Mouse (Mus musculus) megakaryocyte, embryonic 14.5 days (primary cell): ENCODE measurements at regions not wholly inside any gene's neighbourhood (a gene's known extent, or its start where the extent isn't known, plus 50 kb on each side); places are given as distances from the start of the nearest gene placed in this dataset.

Experiments used
- H3K27me3 ChIP-seq: replicated peaks from 2 replicates; pipeline ENCODE3; 2012; ENCODE audit warnings: inconsistent platforms
- H3K36me3 ChIP-seq: replicated peaks from 2 replicates; pipeline ENCODE3; 2012; ENCODE audit warnings: low read length, inconsistent platforms, mixed read lengths
- H3K4me1 ChIP-seq: 2 replicates; pipeline ENCODE4 v1.6.1; 2012; ENCODE audit warnings: inconsistent platforms
- H3K4me3 ChIP-seq: replicated peaks from 2 replicates; pipeline ENCODE3; 2012; ENCODE audit warnings: moderate library complexity, mild to moderate bottlenecking, inconsistent platforms
- H3K9me3 ChIP-seq: 2 replicates; pipeline ENCODE4 v1.6.1; 2012; ENCODE audit warnings: inconsistent platforms
- FLI1 ChIP-seq: IDR thresholded peaks from 2 replicates; pipeline ENCODE4 v1.6.1; 2012; ENCODE audit warnings: low read length, inconsistent platforms, mixed read lengths
- GATA1 ChIP-seq: IDR thresholded peaks from 3 replicates; pipeline ENCODE4 v1.6.1; 2012; ENCODE audit warnings: mixed read lengths, low read length, inconsistent platforms, borderline replicate concordance

DNA sequence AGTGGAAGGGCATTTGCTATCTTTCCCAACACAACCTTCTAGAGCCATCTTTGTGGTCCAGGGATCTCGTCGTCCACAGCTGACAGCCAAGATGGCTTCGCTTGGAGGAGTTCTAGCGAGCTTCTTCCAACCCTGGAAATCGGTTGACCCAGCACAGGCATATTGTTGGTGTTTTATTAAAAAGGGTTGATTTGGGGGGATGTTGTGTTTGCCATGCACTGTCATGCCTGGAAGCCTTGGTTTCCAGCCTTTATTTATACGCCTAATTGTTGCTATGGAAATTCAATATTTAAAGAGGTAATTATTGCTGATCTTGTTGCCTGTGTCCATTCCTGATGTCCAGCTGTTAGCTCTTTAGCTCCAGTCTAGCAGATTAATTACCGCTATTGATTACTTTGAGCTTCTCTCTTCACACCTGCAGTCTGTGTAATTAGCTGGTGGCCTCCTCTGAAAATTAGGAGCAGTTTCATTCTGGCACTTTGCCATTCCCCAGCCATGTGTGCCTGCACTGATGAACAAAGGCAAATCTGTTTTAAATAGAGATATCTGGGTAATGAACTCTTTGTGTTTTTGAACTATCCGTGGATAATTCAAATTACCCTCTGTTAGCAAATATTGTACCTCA is 275.4 kb downstream of the Rnf144b start:
- H3K27me3 ChIP-seq = no peaks in the 10 kb centered on the region
- H3K9me3 ChIP-seq = no peaks in the 10 kb centered on the region
- H3K4me3 ChIP-seq = no peak overlapping the region
- TF ChIP-seq GATA1 (no peak), FLI1 (no peak)
- H3K36me3 ChIP-seq = no peaks in the 10 kb centered on the region
- no peaks in the 10 kb centered on the region for H3K4me1 ChIP-seq

DNA sequence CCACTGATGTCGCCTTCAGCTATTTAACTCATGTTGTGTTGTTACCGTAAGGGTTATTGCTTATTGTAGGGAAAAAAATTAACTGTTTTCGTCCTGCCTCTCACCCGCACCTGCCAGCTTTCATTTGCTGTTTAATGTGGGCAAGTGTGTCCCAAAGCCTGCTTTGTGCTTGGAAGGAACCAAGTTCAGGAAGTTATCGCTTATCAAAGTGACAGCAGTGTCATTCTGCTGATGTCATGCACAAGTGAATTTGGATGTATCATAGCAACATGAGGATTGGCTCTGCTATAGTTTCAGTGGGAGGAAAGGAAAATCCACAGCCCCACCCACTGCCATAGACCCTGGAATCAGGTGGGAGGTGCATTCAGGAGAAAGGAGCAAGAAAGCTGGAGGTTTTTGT is 276.5 kb downstream of the Rnf144b start:
- Histone ChIP-seq H3K36me3 (no peaks in the 10 kb centered on the region), H3K4me3 (no peak overlapping the region), H3K4me1 (no peaks in the 10 kb centered on the region), H3K9me3 (no peaks in the 10 kb centered on the region), H3K27me3 (no peaks in the 10 kb centered on the region)
- no peak for TF ChIP-seq FLI1

DNA sequence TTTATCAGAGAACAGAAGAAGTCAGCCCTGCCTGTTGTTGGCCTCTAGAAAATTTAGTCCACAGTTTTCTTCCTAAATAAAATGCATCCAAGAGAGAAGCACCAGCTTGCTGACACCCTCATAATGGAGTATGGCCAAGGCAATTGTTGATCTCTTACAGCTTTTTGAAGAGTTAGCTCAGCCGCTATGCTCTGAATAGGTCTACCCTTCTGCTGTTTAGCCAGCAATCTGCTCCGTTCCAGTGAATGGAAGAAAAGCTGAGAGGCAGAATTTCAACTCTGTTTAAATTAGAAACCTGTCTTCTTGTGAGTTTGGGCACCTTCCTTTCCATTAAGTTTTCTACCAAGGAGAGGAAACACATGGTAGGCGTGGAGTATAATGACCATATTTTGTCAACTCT is 290.8 kb downstream of the Rnf144b start:
- no peak overlapping the region for H3K4me3 ChIP-seq
- no peaks in the 10 kb centered on the region for H3K4me1 ChIP-seq
- no peaks in the 10 kb centered on the region for H3K36me3 ChIP-seq
- TF ChIP-seq GATA1 (no peak), FLI1 (no peak)
- H3K27me3 ChIP-seq = no peaks in the 10 kb centered on the region
- H3K9me3 ChIP-seq = peaks cover 10% of the 10 kb centered on the region; the same call in 1 of the 2 replicates

DNA sequence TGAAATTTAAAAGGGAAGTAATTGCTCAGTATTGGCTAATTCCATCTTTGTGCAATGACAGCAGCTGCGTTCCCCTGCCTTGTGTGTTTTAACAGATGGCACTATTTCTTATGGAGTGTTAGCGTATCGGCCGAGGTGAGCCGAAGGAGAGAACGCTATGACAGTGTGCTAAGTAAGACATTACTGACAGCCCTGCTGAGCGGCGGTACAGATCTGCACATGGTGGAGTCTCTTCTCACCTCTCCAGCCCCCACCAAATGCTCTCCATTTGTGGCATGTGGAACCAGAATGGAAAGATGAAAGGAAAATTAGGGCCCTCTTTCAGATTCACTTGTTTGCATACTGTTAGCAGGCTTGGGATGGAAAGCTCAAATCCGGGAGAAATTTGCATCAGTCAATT is 291.5 kb downstream of the Rnf144b start:
- Histone ChIP-seq H3K36me3 (no peaks in the 10 kb centered on the region), H3K9me3 (peaks cover 4% of the 10 kb centered on the region; the same call in 1 of the 2 replicates)
- TF ChIP-seq FLI1 = no peak
- no peak for TF ChIP-seq GATA1

DNA sequence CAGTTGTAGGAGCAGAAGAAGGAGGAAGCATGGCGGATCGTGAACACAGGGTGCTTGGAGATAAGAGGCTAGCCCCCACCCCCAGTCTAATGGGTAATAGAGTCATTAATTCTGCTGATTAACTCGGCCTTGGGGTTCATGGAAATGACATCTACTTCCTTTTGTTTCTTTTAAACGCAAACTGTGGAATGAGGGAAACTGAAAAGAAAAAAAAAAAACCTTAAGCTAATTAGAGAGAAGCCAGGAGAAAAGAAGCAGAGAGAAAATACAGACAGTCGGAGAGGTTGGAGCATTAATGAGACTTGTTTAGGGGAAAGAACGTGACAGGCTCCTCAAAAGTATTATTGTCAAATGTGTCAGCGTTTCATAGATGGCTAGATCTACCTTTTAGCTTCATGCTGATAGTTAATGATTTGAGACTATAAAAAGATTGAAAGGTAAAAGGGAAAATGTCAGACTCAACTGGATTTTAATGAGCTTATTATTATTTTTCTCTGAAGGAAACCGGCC is 307.5 kb downstream of the Rnf144b start:
- Histone ChIP-seq H3K36me3 (no peaks in the 10 kb centered on the region), H3K27me3 (no peaks in the 10 kb centered on the region), H3K4me1 (no peaks in the 10 kb centered on the region), H3K9me3 (peaks cover 7% of the 10 kb centered on the region; the same call in 1 of the 2 replicates), H3K4me3 (no peak overlapping the region)
- TF ChIP-seq GATA1 (no peak), FLI1 (no peak)

More for the DNA sequence above, 291.5 kb downstream of the Rnf144b start:
- Histone ChIP-seq H3K4me3 (no peak overlapping the region), H3K27me3 (no peaks in the 10 kb centered on the region), H3K4me1 (no peaks in the 10 kb centered on the region)

DNA sequence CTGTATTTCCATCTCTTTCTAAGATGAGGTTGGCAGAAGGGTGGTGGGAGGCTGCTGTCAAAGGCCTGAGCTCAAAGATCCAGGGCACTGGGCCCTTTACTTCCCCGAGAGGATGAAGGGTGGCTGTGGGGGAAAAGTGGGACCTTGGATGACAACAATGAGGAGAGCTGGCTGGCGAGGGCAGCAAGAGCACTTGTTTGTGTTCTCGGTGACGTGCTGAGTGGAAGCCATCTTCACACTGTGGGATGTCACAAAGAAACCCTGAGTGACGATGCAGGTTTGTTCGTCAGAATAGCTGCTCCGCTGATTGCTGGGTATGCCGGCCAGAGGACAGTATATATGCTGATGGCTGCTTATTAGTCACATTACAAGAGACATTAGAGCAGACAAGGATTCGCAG is 308.0 kb downstream of the Rnf144b start:
- H3K36me3 ChIP-seq = no peaks in the 10 kb centered on the region

DNA sequence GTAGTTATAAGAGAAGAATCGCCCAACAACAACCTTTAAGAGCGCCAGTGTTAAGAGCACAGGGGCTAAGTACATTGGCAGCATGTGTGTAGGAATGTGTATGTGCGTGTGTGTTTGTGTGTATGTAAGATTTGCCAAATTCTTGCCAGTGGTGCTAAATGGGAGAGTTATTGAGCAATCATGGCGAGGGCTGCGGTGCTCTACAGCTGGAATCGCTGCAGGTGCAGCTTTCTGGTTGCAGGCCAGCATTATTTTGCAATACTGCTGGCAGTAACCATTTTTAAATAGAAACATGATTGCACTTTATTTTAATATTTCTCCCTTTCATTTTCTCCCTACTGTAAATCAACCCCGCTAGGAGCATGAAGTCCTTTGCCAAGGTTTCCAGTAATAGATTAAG is 313.2 kb downstream of the Rnf144b start:
- Histone ChIP-seq H3K9me3 (0 out of 2 replicates have a peak, but pooled peaks cover 2% of the 10 kb centered on the region), H3K36me3 (no peaks in the 10 kb centered on the region), H3K27me3 (no peaks in the 10 kb centered on the region), H3K4me3 (no peak overlapping the region), H3K4me1 (no peaks in the 10 kb centered on the region)
- TF ChIP-seq FLI1 = no peak
- no peak for TF ChIP-seq GATA1

More for the DNA sequence above, 308.0 kb downstream of the Rnf144b start:
- Histone ChIP-seq H3K4me3 (no peak overlapping the region), H3K4me1 (no peaks in the 10 kb centered on the region), H3K9me3 (peaks cover 7% of the 10 kb centered on the region; the same call in 1 of the 2 replicates), H3K27me3 (no peaks in the 10 kb centered on the region)
- TF ChIP-seq GATA1 (no peak), FLI1 (no peak)

DNA sequence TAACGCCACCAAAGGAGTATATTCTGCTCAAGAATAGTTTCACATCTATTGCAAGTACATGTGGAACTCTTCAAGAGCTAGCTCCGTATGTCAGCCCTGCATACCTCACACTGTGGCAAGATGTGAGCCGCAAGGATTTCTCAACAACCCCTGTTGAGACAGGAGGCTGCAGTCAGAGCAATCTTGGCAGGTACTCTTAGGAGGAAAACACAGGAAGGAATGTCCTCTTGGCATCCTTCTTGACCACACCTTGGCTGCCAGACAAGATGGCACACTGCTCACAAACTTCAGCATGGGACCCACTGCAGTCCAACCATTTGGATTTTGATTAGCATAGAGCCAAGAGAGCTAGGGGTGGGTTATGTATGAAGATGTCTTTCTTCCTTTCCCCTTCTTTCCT is 322.4 kb downstream of the Rnf144b start:
- no peaks in the 10 kb centered on the region for H3K27me3 ChIP-seq
- H3K4me1 ChIP-seq = no peaks in the 10 kb centered on the region
- no peaks in the 10 kb centered on the region for H3K9me3 ChIP-seq
- TF ChIP-seq FLI1 (no peak), GATA1 (no peak)
- no peak overlapping the region for H3K4me3 ChIP-seq
- no peaks in the 10 kb centered on the region for H3K36me3 ChIP-seq

DNA sequence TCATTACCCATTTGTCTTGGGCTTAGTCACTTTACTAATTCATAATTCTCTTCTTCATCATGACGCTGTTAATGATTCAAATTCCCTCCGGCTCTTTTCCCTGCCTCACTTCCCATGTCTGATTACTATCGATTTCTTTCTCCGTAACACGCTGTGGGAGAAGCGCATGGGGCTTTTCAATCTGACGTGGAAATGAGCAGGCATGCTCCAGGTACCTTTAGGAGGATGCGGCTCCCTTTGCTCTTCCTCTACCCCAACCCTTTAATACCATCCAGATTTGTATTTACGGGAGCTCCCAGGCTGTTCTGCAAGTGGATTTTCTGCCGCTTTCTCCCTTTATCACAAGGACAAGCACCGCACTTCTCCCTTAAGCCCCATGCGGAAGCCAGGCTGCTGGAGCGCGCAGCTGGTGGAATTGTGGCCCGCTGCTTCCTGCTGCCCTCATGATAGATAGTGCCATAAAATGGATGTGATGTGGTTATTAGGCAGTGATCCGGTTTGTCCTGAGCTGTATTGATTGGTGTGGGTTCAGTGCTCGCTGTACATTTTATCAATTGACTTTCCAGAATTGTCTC is 329.8 kb downstream of the Rnf144b start:
- no peaks in the 10 kb centered on the region for H3K9me3 ChIP-seq
- TF ChIP-seq FLI1 (no peak), GATA1 (no peak)

DNA sequence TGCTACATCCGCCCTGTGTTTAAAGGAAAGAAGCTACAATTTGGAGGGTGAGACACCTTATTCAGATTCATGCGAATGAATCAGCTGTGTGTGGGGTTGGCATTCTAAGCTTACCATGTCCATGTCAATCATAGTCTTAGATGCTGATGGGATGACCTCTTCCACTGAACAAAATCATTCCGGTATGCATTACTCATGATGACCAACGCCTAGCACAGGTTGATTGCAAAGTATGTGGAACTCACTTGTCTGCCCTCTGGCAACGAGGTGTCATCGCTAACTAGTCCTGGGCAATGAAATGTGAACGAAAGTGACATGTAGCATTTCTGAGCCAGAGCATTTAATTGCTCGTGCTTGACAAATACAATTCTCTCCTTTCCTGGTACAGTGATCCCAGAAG is 339.7 kb downstream of the Rnf144b start:
- H3K9me3 ChIP-seq = peaks cover 6% of the 10 kb centered on the region; the same call in 1 of the 2 replicates
- H3K4me1 ChIP-seq = no peaks in the 10 kb centered on the region
- H3K4me3 ChIP-seq = no peak overlapping the region
- H3K36me3 ChIP-seq = no peaks in the 10 kb centered on the region
- H3K27me3 ChIP-seq = no peaks in the 10 kb centered on the region
- TF ChIP-seq GATA1 = no peak
- TF ChIP-seq FLI1 = no peak

More for the DNA sequence above, 329.8 kb downstream of the Rnf144b start:
- Histone ChIP-seq H3K4me1 (no peaks in the 10 kb centered on the region), H3K27me3 (no peaks in the 10 kb centered on the region), H3K36me3 (no peaks in the 10 kb centered on the region), H3K4me3 (no peak overlapping the region)
